Mouse (Mus musculus) megakaryocyte, embryonic 14.5 days (primary cell): ENCODE measurements around the gene Hoxd12.

Source experiments
- FLI1 ChIP-seq: IDR thresholded peaks from 2 replicates; pipeline ENCODE4 v1.6.1; 2012; ENCODE audit warnings: low read length, inconsistent platforms, mixed read lengths
- GATA1 ChIP-seq: IDR thresholded peaks from 3 replicates; pipeline ENCODE4 v1.6.1; 2012; ENCODE audit warnings: mixed read lengths, low read length, inconsistent platforms, borderline replicate concordance

DNA sequence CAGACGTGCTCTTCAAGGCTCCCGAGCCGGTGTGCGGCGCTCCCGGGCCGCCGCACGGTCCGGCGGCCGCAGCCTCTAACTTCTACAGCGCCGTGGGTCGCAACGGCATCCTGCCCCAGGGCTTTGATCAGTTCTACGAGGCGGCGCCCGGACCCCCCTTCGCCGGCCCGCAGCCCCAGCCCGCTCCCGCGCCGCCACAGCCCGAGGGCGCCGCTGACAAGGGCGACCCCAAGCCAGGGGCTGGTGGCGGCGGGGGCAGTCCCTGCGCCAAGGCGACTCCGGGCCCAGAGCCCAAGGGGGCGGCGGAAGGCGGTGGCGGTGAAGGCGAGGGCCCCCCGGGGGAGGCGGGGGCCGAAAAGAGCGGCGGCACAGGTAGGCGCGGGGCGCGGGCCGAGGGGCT lies 8.0 kb downstream of the Hoxd12 start:
- TF ChIP-seq GATA1: no peak
- no peak for TF ChIP-seq FLI1
